Mouse (Mus musculus) liver, postnatal 0 days (tissue): ENCODE data around the gene Gm20388. TPM values are rescaled to one million over a fixed set of nuclear protein-coding genes. Genes with fewer than 3 reads are reported as not detected.
"Not testable (repeated sequence)": the region's sequence is repeated elsewhere in the genome, so short reads cannot be mapped to it uniquely, and the experiment has no call there.

Experiments used
- ATAC-seq: fragments of 200-750 bp; cut with Nextera tagmentation; 2 replicates; pipeline ENCODE4 v1.8.0; 2017; ENCODE audit warnings: mild to moderate bottlenecking, moderate library complexity
- DNase-seq: peaks from one replicate; pipeline ENCODE4 v3.0.0-alpha.2; 2016
- H3K27ac ChIP-seq: fragments of 300-500 bp; sonication (generic); 2 replicates; pipeline ENCODE4 v1.5.1; 2014; ENCODE audit warnings: antibody characterized with exemption, moderate library complexity, mild to moderate bottlenecking, low read depth
- H3K27me3 ChIP-seq: fragments of 300-500 bp; sonication (generic); 2 replicates; pipeline ENCODE4 v1.6.1; 2014; ENCODE audit warnings: low read length, control low read depth, mixed read lengths; ENCODE audit not compliant: insufficient read depth
- H3K36me3 ChIP-seq: fragments of 300-500 bp; sonication (generic); replicated peaks from 2 replicates; pipeline ENCODE4 v1.6.1; 2014; ENCODE audit warnings: mild to moderate bottlenecking, control low read depth, low read length, moderate library complexity, mixed read lengths; ENCODE audit not compliant: insufficient read depth
- H3K4me1 ChIP-seq: fragments of 300-500 bp; sonication (generic); 2 replicates; pipeline ENCODE4 v1.6.1; 2014; ENCODE audit warnings: antibody characterized with exemption, mild to moderate bottlenecking, control low read depth; ENCODE audit not compliant: insufficient read depth
- H3K4me2 ChIP-seq: fragments of 300-500 bp; sonication (generic); 2 replicates; pipeline ENCODE4 v1.6.1; 2014; ENCODE audit warnings: low read depth, mild to moderate bottlenecking, low read length, moderate library complexity, mixed read lengths
- H3K4me3 ChIP-seq: fragments of 300-500 bp; sonication (generic); 2 replicates; pipeline ENCODE4 v1.5.1; 2014; ENCODE audit warnings: low read depth, low read length
- H3K9ac ChIP-seq: fragments of 300-500 bp; sonication (generic); replicated peaks from 2 replicates; pipeline ENCODE4 v1.6.1; 2014; ENCODE audit warnings: mild to moderate bottlenecking, moderate library complexity
- H3K9me3 ChIP-seq: fragments of 300-500 bp; sonication (generic); 2 replicates; pipeline ENCODE4 v1.6.1; 2016; ENCODE audit warnings: mild to moderate bottlenecking, control low read depth, low read length, mixed read lengths
- CTCF ChIP-seq: sonication (generic); IDR thresholded peaks from 2 replicates; pipeline ENCODE4 v1.5.1; 2016; ENCODE audit warnings: antibody characterized with exemption, low read depth
- EP300 ChIP-seq: IDR thresholded peaks from 2 replicates; pipeline ENCODE4 v1.6.1; 2016; ENCODE audit warnings: antibody characterized with exemption, low read depth, mild to moderate bottlenecking
- WGBS: fragments of 180-500 bp; shearing (Covaris S2); extraction: QIAGEN DNeasy Blood & Tissue Kit; methylation state at CpG from one replicate; pipeline ENCODE4 v1.1.7; 2014; ENCODE audit not compliant: insufficient replicate concordance; 5-methylcytosine and 5-hydroxymethylcytosine counted together
- polyA plus RNA-seq: library from polyadenylated mRNA; unstranded; fragments of >200 nt; fragmentation: Nextera tagmentation; extraction: Ambion mirVana; gene quantifications from 2 replicates; pipeline ENCODE4 v1.2.1, GENCODE M21; 2015

Gm20388 gene
- polyA plus RNA-seq, 1 experiment from 2014 or later: not detected

GRCm38 (mm10) chr8:123443576-123443921, 3532.9 kb downstream of the Gm20388 start:
- no peak for DNase-seq

GRCm38 (mm10) chr8:123444131-123444530, 3533.5 kb downstream of the Gm20388 start:
- peak overlapping the region; percentile 71; the same call in 1 of the 2 replicates for H3K27ac ChIP-seq
- no peak for TF ChIP-seq EP300
- TF ChIP-seq CTCF: no peak
- peaks cover 16% of the 10 kb centered on the region for H3K4me1 ChIP-seq
- peak overlapping the region; percentile 85 for H3K4me2 ChIP-seq
- 0 out of 2 replicates have a peak, but pooled peaks cover under 1% of the 10 kb centered on the region for H3K36me3 ChIP-seq
- 73% methylated on average over 6 of the region's 6 CpGs for WGBS
- DNase-seq (no peak), ATAC-seq (no peak)
- H3K9ac ChIP-seq: peak overlapping the region; percentile 91; the same call in 1 of the 2 replicates
- H3K9me3 ChIP-seq: no peaks in the 10 kb centered on the region
- H3K4me3 ChIP-seq: peak overlapping the region; percentile 84; the same call in 1 of the 2 replicates
- H3K27me3 ChIP-seq: no peaks in the 10 kb centered on the region

More at GRCm38 (mm10) chr8:123443576-123443921, 3532.9 kb downstream of the Gm20388 start:
- Histone ChIP-seq H3K4me3 (peak overlapping the region; percentile 84), H3K4me2 (peak overlapping the region; percentile 85), H3K9me3 (no peaks in the 10 kb centered on the region), H3K27me3 (no peaks in the 10 kb centered on the region), H3K36me3 (no peaks in the 10 kb centered on the region), H3K27ac (peak overlapping the region; percentile 71), H3K9ac (peak overlapping the region; percentile 91), H3K4me1 (peaks cover 15% of the 10 kb centered on the region)
- no peak for ATAC-seq
- no peak for TF ChIP-seq CTCF
- TF ChIP-seq EP300: no peak
- WGBS: 17% methylated on average over 4 of the region's 4 CpGs

- H3K4me1 ChIP-seq: peaks cover 16% of the 10 kb centered on the region
- DNase-seq (no peak), ATAC-seq (no peak)
- no peaks in the 10 kb centered on the region for H3K9me3 ChIP-seq
- 0 out of 2 replicates have a peak, but pooled peaks cover 3% of the 10 kb centered on the region for H3K36me3 ChIP-seq
- WGBS: 76% methylated on average over 10 of the region's 10 CpGs
- no peak for TF ChIP-seq CTCF
- no peak for TF ChIP-seq EP300
- H3K9ac ChIP-seq: no peak overlapping the region
- no peak overlapping the region for H3K4me3 ChIP-seq
- no peaks in the 10 kb centered on the region for H3K27me3 ChIP-seq
- no peak overlapping the region for H3K4me2 ChIP-seq
- H3K27ac ChIP-seq: no peak overlapping the region
Observed at GRCm38 (mm10) chr8:123445981-123446380, 3535.3 kb downstream of the Gm20388 start.

GRCm38 (mm10) chr8:123446799-123447198, 3536.2 kb downstream of the Gm20388 start:
- Histone ChIP-seq H3K4me2 (no peak overlapping the region), H3K9me3 (no peaks in the 10 kb centered on the region)
- ATAC-seq: no peak

GRCm38 (mm10) chr8:123450783-123451182, 3540.1 kb downstream of the Gm20388 start:
- H3K27me3 ChIP-seq: no peaks in the 10 kb centered on the region
- DNase-seq (no peak), ATAC-seq (peak; percentile 61)
- 42% methylated on average over 5 of the region's 5 CpGs for WGBS
- 0 out of 2 replicates have a peak, but pooled peaks cover 2% of the 10 kb centered on the region for H3K4me1 ChIP-seq
- TF ChIP-seq EP300 (peak; percentile 68; the same call in 1 of the 2 replicates), CTCF (no peak)
- peak overlapping the region; percentile 24 for H3K27ac ChIP-seq
- H3K9ac ChIP-seq: no peak overlapping the region
- H3K4me3 ChIP-seq: no peak overlapping the region
- no peaks in the 10 kb centered on the region for H3K9me3 ChIP-seq
- H3K36me3 ChIP-seq: peaks cover 22% of the 10 kb centered on the region
- no peak overlapping the region for H3K4me2 ChIP-seq

More at GRCm38 (mm10) chr8:123446799-123447198, 3536.2 kb downstream of the Gm20388 start:
- WGBS: 81% methylated on average over 6 of the region's 6 CpGs
- no peak for TF ChIP-seq EP300
- no peak for TF ChIP-seq CTCF
- Histone ChIP-seq H3K4me3 (no peak overlapping the region), H3K4me1 (peaks cover 16% of the 10 kb centered on the region), H3K27ac (no peak overlapping the region), H3K36me3 (0 out of 2 replicates have a peak, but pooled peaks cover 3% of the 10 kb centered on the region), H3K9ac (no peak overlapping the region), H3K27me3 (no peaks in the 10 kb centered on the region)
- no peak for DNase-seq

GRCm38 (mm10) chr8:123451747-123452146, 3541.1 kb downstream of the Gm20388 start:
- peaks cover 28% of the 10 kb centered on the region for H3K36me3 ChIP-seq
- 84% methylated on average over 12 of the region's 12 CpGs for WGBS
- H3K27ac ChIP-seq: 0 out of 2 replicates have a peak overlapping the region, but pooled peaks have one; percentile 24
- not testable (repeated sequence) for H3K4me2 ChIP-seq, ATAC-seq, H3K4me3 ChIP-seq, H3K9ac ChIP-seq, H3K4me1 ChIP-seq, H3K9me3 ChIP-seq, H3K27me3 ChIP-seq, DNase-seq
